Comparison of ENCODE assay signal across 9 mouse cellular contexts in the genomic region with DNA sequence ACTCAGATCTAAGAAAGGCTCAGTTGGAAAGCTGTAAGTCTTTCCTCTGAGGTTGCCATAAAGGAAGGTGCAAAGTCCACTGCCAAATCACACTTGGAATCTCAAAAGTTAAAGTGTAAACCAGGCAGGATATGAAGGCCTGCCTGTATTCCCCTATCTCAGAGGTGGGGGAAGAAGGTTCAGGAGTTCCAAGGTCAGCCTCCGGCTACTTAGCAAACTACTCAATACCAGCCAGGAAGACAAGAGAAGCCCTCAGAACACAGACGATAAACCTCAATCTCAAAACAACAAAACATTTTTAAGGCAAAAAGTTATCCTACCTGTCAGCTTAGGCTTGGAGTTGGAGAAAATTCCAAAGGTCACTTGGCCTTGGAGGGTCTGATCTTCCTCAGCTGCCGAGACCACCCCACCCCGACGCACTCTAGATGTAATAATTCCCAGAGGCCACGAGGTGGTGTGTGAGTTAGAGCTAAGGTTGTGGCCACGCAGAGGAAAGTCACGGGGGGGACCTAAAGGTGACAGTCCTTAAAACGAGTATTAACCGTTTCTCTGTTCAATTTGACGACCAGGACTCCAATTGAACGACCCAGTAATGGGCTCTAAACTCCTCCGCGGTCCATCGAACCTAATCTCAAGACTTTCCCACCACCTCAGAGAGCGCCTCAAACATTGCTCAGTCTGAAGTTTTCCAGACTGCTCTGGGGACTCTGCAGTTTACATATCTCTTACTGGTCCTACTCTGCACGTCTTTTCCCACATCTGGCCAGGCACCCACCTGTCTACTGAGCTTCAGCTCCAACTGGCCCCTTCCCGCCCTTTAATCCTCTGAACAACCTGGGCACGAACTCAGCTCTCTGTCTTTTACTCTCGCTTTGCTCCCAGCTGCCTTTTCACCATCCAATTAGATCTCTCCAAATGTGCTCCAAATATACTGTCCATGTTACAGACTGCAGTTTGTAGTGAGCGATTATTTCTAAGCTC. TPM values are rescaled to one million over a fixed set of nuclear protein-coding genes. Genes with fewer than 3 reads are reported as not detected.
DNase-seq lines count a peak whose midpoint lies in the region; ATAC-seq and TF ChIP-seq lines count a peak whose summit lies in the region.
"Had no signal": no experiment of that assay in that cellular context is flagged by ENCODE, and none has a peak within 500 bp of the region (broad histone marks: within the 10 kb centered on the region; RNA-seq: fewer than 3 reads in every experiment).

No protein-coding gene starts in this region.

- DNase-seq in gastrocnemius, postnatal 14 days: peak; percentile 14
- no peak for DNase-seq in gastrocnemius, adult 8-10 months (ENCODE audit: low spot score in 2 of 2)
- peak; percentile 47 to 49 for DNase-seq in adrenal gland, postnatal 36 days
- DNase-seq in hindbrain, embryonic 11.5 days (ENCODE audit: low spot score): peak; percentile 62
- DNase-seq in limb, embryonic 11.5 days (ENCODE audit: low spot score): peak; percentile 52
- DNase-seq in midbrain, embryonic 10.5 days (ENCODE audit: low spot score): peak; percentile 48

- no peaks in the 10 kb centered on the region for H3K36me3 ChIP-seq in hindbrain, embryonic 11.5 days (ENCODE audit: control insufficient read depth, insufficient read depth, low read length)
- H3K36me3 ChIP-seq in limb, embryonic 11.5 days (ENCODE audit: control insufficient read depth, insufficient read depth, low read length): no peaks in the 10 kb centered on the region
- H3K36me3 ChIP-seq in midbrain, embryonic 10.5 days: peaks cover 6% of the 10 kb centered on the region; the same call in 1 of the 2 replicates
- no peaks in the 10 kb centered on the region for H3K36me3 ChIP-seq in stomach, embryonic 16.5 days (ENCODE audit: control insufficient read depth, insufficient read depth, low read length)
- H3K36me3 ChIP-seq: G1E had no signal

- no peak overlapping the region for H3K27ac ChIP-seq in embryonic fibroblast, embryonic 13.5 days (ENCODE audit: insufficient read depth, low read length)
- H3K27ac ChIP-seq in hindbrain, embryonic 11.5 days (ENCODE audit: low read depth, low read length): no peak overlapping the region
- no peak overlapping the region for H3K27ac ChIP-seq in limb, embryonic 11.5 days (replicated peaks; ENCODE audit: low read depth, low read length)
- H3K27ac ChIP-seq in midbrain, embryonic 10.5 days (replicated peaks): no peak overlapping the region
- H3K27ac ChIP-seq in stomach, embryonic 16.5 days (ENCODE audit: low read length): peak overlapping the region; percentile 65

- H3K9me3 ChIP-seq in hindbrain, embryonic 11.5 days (ENCODE audit: control insufficient read depth, low read length): no peaks in the 10 kb centered on the region
- H3K9me3 ChIP-seq in limb, embryonic 11.5 days (ENCODE audit: control insufficient read depth, low read length): no peaks in the 10 kb centered on the region
- no peaks in the 10 kb centered on the region for H3K9me3 ChIP-seq in midbrain, embryonic 10.5 days (replicated peaks)
- H3K9me3 ChIP-seq in stomach, embryonic 16.5 days (replicated peaks; ENCODE audit: control insufficient read depth, low read length): no peaks in the 10 kb centered on the region

- H3K9ac ChIP-seq in hindbrain, embryonic 11.5 days (ENCODE audit: low read depth, low read length): no peak overlapping the region
- 0 out of 2 replicates have a peak overlapping the region, but pooled peaks have one; percentile 27 for H3K9ac ChIP-seq in limb, embryonic 11.5 days (ENCODE audit: low read length)
- H3K9ac ChIP-seq in stomach, embryonic 16.5 days (ENCODE audit: low read length): peak overlapping the region; percentile 12

- peak; percentile 22; the same call in 1 of the 2 replicates for ATAC-seq in hindbrain, embryonic 11.5 days (ENCODE audit: low FRiP score)
- ATAC-seq in limb, embryonic 11.5 days (ENCODE audit: insufficient number of reproducible peaks, low FRiP score, low TSS enrichment, low read depth): 0 out of 2 replicates have a peak, but pooled peaks have one; percentile 10
- peak; percentile 80 for ATAC-seq in stomach, embryonic 16.5 days (ENCODE audit: insufficient read depth, low FRiP score)

- 0 out of 2 replicates have a peak, but pooled peaks cover 3% of the 10 kb centered on the region for H3K4me1 ChIP-seq in embryonic fibroblast, embryonic 13.5 days (ENCODE audit: control insufficient read depth, insufficient read depth, low read length)
- H3K4me1 ChIP-seq in hindbrain, embryonic 11.5 days (replicated peaks; ENCODE audit: control insufficient read depth, insufficient read depth, low read length): no peaks in the 10 kb centered on the region
- H3K4me1 ChIP-seq in limb, embryonic 11.5 days (ENCODE audit: control insufficient read depth, insufficient read depth, low read length): peaks cover 6% of the 10 kb centered on the region
- H3K4me1 ChIP-seq in midbrain, embryonic 10.5 days: peaks cover 27% of the 10 kb centered on the region
- 0 out of 2 replicates have a peak, but pooled peaks cover 3% of the 10 kb centered on the region for H3K4me1 ChIP-seq in stomach, embryonic 16.5 days (ENCODE audit: control insufficient read depth, insufficient read depth, low read length)

- intact Hi-C loops in gastrocnemius, postnatal 14 days (cut with DNase I; ENCODE audit: low total_unique reads): no loop called here

- no peaks in the 10 kb centered on the region for H3K27me3 ChIP-seq in hindbrain, embryonic 11.5 days (ENCODE audit: control insufficient read depth, insufficient read depth, low read length)
- H3K27me3 ChIP-seq in limb, embryonic 11.5 days (ENCODE audit: control insufficient read depth, insufficient read depth, low read length): no peaks in the 10 kb centered on the region
- peaks cover 13% of the 10 kb centered on the region; the same call in 1 of the 2 replicates for H3K27me3 ChIP-seq in midbrain, embryonic 10.5 days (ENCODE audit: low read depth, poor library complexity, severe bottlenecking)
- H3K27me3 ChIP-seq in stomach, embryonic 16.5 days (ENCODE audit: control insufficient read depth, insufficient read depth, low read length): no peaks in the 10 kb centered on the region

- 15% methylated on average over 21 of the region's 21 CpGs for WGBS in hindbrain, embryonic 11.5 days
- 13% methylated on average over 21 of the region's 21 CpGs for WGBS in limb, embryonic 11.5 days
- WGBS in midbrain, embryonic 10.5 days: 15% methylated on average over 21 of the region's 21 CpGs
- WGBS in stomach, embryonic 16.5 days: 9% methylated on average over 21 of the region's 21 CpGs

- TF ChIP-seq POLR2A in embryonic fibroblast, embryonic 13.5 days (IDR thresholded peaks at IDR 0.05; ENCODE audit: low read depth, low read length): no peak

- H3K4me3 ChIP-seq in embryonic fibroblast, embryonic 13.5 days (ENCODE audit: insufficient read depth, low read length): peak overlapping the region; percentile 51; the same call in 1 of the 2 replicates
- peak overlapping the region; percentile 83 for H3K4me3 ChIP-seq in hindbrain, embryonic 11.5 days (ENCODE audit: low read depth, low read length)
- peak overlapping the region; percentile 64 for H3K4me3 ChIP-seq in limb, embryonic 11.5 days (ENCODE audit: low read depth, low read length)
- H3K4me3 ChIP-seq in midbrain, embryonic 10.5 days: peak overlapping the region; percentile 82
- peak overlapping the region; percentile 92 for H3K4me3 ChIP-seq in stomach, embryonic 16.5 days (replicated peaks; ENCODE audit: low read length)

- peak overlapping the region; percentile 83 for H3K4me2 ChIP-seq in hindbrain, embryonic 11.5 days (replicated peaks; ENCODE audit: low read depth, low read length)
- H3K4me2 ChIP-seq in limb, embryonic 11.5 days (ENCODE audit: low read depth, severe bottlenecking): peak overlapping the region; percentile 74
- peak overlapping the region; percentile 83 for H3K4me2 ChIP-seq in stomach, embryonic 16.5 days (ENCODE audit: low read depth, low read length)

- peak; percentile 17; the same call in 1 of the 2 replicates for TF ChIP-seq CTCF in embryonic fibroblast, embryonic 13.5 days (IDR thresholded peaks at IDR 0.05; ENCODE audit: borderline replicate concordance, insufficient read depth, low read length)

RNA-seq across cellular contexts. Expression of gene Dcbld1, which starts 0.9 kb away (rescaled TPM):
- 1 to 10 TPM; 2.5 to 3.2 TPM for total RNA-seq in gastrocnemius, postnatal 14 days (2021)
- 1 to 10 TPM in 1 of 4 experiments, under 1 TPM in 3; 0.70 to 1.5 (median 0.76) TPM for total RNA-seq in gastrocnemius, adult 8-10 months (2022)
- 1 to 10 TPM; 4.2 to 4.3 TPM for total RNA-seq in adrenal gland, postnatal 36 days (2021)
- 6.5 and 6.8 TPM in 2 replicates for polyA plus RNA-seq in embryonic fibroblast, embryonic 13.5 days (2011; ENCODE audit: insufficient read length, low read depth, missing spikeins)
- 18.8 and 22.5 TPM in 2 replicates for polyA plus RNA-seq in hindbrain, embryonic 11.5 days (2014; fragmentation: Nextera tagmentation; extraction: Ambion mirVana)
- 21.9 and 26.4 TPM in 2 replicates for polyA plus RNA-seq in limb, embryonic 11.5 days (2014; fragmentation: Nextera tagmentation; extraction: Ambion mirVana)
- polyA plus RNA-seq in midbrain, embryonic 10.5 days (2016; fragmentation: Nextera tagmentation; extraction: Ambion mirVana): 20.7 and 23.1 TPM in 2 replicates
- polyA plus RNA-seq in stomach, embryonic 16.5 days (2015; fragmentation: Nextera tagmentation; extraction: Ambion mirVana): 33.2 and 36.6 TPM in 2 replicates
- polyA plus RNA-seq: G1E had no signal

RNA-seq across cellular contexts. Expression of gene Ros1, which starts 37.4 kb away (rescaled TPM):
- under 1 TPM; 0.09 to 0.10 TPM for total RNA-seq in gastrocnemius, postnatal 14 days (2021)
- under 1 TPM in 2 of 4 experiments, not detected in 2; 0.05 to 0.08 TPM for total RNA-seq in gastrocnemius, adult 8-10 months (2022)
- under 1 TPM in 1 of 2 experiments, not detected in 1; 0.03 TPM for total RNA-seq in adrenal gland, postnatal 36 days (2021)
- not detected in 2 replicates for polyA plus RNA-seq in embryonic fibroblast, embryonic 13.5 days (2011; ENCODE audit: insufficient read length, low read depth, missing spikeins)
- polyA plus RNA-seq in hindbrain, embryonic 11.5 days (2014; fragmentation: Nextera tagmentation; extraction: Ambion mirVana): 0.03 TPM in 1 of 2 replicates, not detected in the other
- not detected in 2 replicates for polyA plus RNA-seq in limb, embryonic 11.5 days (2014; fragmentation: Nextera tagmentation; extraction: Ambion mirVana)
- polyA plus RNA-seq in midbrain, embryonic 10.5 days (2016; fragmentation: Nextera tagmentation; extraction: Ambion mirVana): not detected in 2 replicates
- polyA plus RNA-seq in stomach, embryonic 16.5 days (2015; fragmentation: Nextera tagmentation; extraction: Ambion mirVana): 0.92 and 1.2 TPM in 2 replicates
- polyA plus RNA-seq: G1E had no signal

Comparison
In these comparisons a context has a peak if more than half of its experiments do, and no peak if none do; other contexts are left out.
1. DNase-seq: peak in gastrocnemius, postnatal 14 days (single experiment), adrenal gland, postnatal 36 days (2 of 2), hindbrain, embryonic 11.5 days (single experiment), limb, embryonic 11.5 days (single experiment) and midbrain, embryonic 10.5 days (single experiment); none in gastrocnemius, adult 8-10 months (0 of 2).
2. ATAC-seq: peak in every context shown above with its lines; median percentile 80 in stomach, embryonic 16.5 days; 22 in hindbrain, embryonic 11.5 days; 10 in limb, embryonic 11.5 days.
3. Peak in every context shown above with its lines, with median percentiles within 50 percentile points of each other: H3K4me3 ChIP-seq and H3K4me2 ChIP-seq.